Mouse (Mus musculus) ES-Bruce4 (cell line): ENCODE results near the gene Dhx9. TPM values are rescaled to one million over a fixed set of nuclear protein-coding genes. Genes with fewer than 3 reads are reported as not detected.
"Not testable (repeated sequence)": the region's sequence is repeated elsewhere in the genome, so short reads cannot be mapped to it uniquely, and the experiment has no call there.

Experiments
- H3K27ac ChIP-seq: 2 replicates; pipeline ENCODE4 v1.5.1; 2012; ENCODE audit warnings: low read length, inconsistent platforms; ENCODE audit not compliant: insufficient read depth
- H3K27me3 ChIP-seq: 2 replicates; pipeline ENCODE4 v1.6.1; 2012; ENCODE audit warnings: mild to moderate bottlenecking, low read length, inconsistent platforms; ENCODE audit not compliant: control insufficient read depth, poor library complexity, insufficient read depth, severe bottlenecking
- H3K36me3 ChIP-seq: 2 replicates; pipeline ENCODE4 v1.6.1; 2012; ENCODE audit warnings: inconsistent platforms, mild to moderate bottlenecking, low read length, moderate library complexity; ENCODE audit not compliant: control insufficient read depth, poor library complexity, insufficient read depth, severe bottlenecking
- H3K4me1 ChIP-seq: one replicate; pipeline ENCODE4 v1.8.1; 2011; ENCODE audit warnings: low read length; ENCODE audit not compliant: control insufficient read depth, insufficient read depth
- H3K4me3 ChIP-seq: 2 replicates; pipeline ENCODE4 v1.5.1; 2011; ENCODE audit warnings: low read depth, mild to moderate bottlenecking, low read length
- H3K9ac ChIP-seq: 2 replicates; pipeline ENCODE4 v1.6.1; 2012; ENCODE audit warnings: low read depth, mild to moderate bottlenecking, inconsistent platforms; ENCODE audit not compliant: poor library complexity, severe bottlenecking
- H3K9me3 ChIP-seq: replicated peaks from 2 replicates; pipeline ENCODE4 v1.6.1; 2012; ENCODE audit warnings: mild to moderate bottlenecking, low read length, inconsistent platforms; ENCODE audit not compliant: control insufficient read depth, poor library complexity, insufficient read depth, severe bottlenecking
- CTCF ChIP-seq: IDR thresholded peaks from one replicate; pipeline ENCODE4 v1.8.1; 2011; ENCODE audit warnings: low read depth, low read length
- EP300 ChIP-seq: IDR thresholded peaks from 2 replicates; pipeline ENCODE4 v1.6.1; 2011; ENCODE audit warnings: low read depth, low read length; ENCODE audit not compliant: insufficient read depth
- POLR2A ChIP-seq: IDR thresholded peaks from one replicate; pipeline ENCODE4 v1.8.1; 2011; ENCODE audit warnings: low read length; ENCODE audit not compliant: insufficient read depth
- polyA plus RNA-seq: library from polyadenylated mRNA; stranded (reverse); fragments of >200 nt; gene quantifications from 2 replicates; pipeline ENCODE4 v1.2.4, GENCODE M21; 2011; ENCODE audit warnings: low read depth; ENCODE audit not compliant: missing spikeins, insufficient read depth, insufficient read length

The Dhx9 gene
- polyA plus RNA-seq, 1 experiment: 282 TPM

GRCm38 (mm10) chr1:153424271-153424670 lies 63.2 kb downstream of the Dhx9 start:
- Histone ChIP-seq H3K27me3 (peaks cover 3% of the 10 kb centered on the region; the same call in 1 of the 2 replicates), H3K27ac (peak overlapping the region; percentile 10; the same call in 1 of the 2 replicates), H3K36me3 (no peaks in the 10 kb centered on the region), H3K4me3 (peak overlapping the region; percentile 47), H3K9me3 (no peaks in the 10 kb centered on the region), H3K4me1 (no peaks in the 10 kb centered on the region), H3K9ac (0 out of 2 replicates have a peak overlapping the region, but pooled peaks have one; percentile 44)
- TF ChIP-seq CTCF (no peak), POLR2A (no peak), EP300 (no peak)

GRCm38 (mm10) chr1:153417805-153418204 lies 69.7 kb downstream of the Dhx9 start:
- not testable (repeated sequence) for H3K27ac ChIP-seq, H3K4me1 ChIP-seq, H3K27me3 ChIP-seq, H3K4me3 ChIP-seq, H3K9ac ChIP-seq, H3K36me3 ChIP-seq, H3K9me3 ChIP-seq

DNA sequence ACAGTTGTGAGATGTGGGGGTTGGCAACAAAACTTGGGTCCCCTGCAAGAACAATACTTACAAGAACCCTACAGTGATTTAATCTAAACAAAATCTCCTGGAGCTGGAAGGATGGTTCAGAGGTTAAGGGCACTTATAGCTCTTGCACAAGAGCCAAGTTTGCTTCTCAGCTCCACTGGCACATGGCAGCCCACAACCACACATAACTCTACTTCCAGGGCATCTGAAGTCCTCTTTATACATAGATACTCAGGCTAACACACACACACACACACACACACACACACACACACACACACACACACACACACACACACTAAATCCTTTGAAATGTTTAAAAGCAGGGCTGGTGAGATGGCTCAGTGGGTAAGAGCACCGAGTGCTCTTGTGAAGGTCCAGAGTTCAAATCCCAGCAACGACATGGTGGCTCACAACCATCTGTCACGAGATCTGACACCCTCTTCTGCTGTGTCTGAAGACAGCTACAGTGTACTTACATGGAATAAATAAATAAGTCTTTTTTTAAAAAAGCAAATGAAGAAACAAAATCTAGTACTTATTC lies 71.1 kb downstream of the Dhx9 start:
- H3K4me1 ChIP-seq, H3K36me3 ChIP-seq, H3K9ac ChIP-seq, H3K27me3 ChIP-seq, H3K4me3 ChIP-seq, H3K27ac ChIP-seq, H3K9me3 ChIP-seq: not testable (repeated sequence)

- not testable (repeated sequence) for H3K27me3 ChIP-seq, H3K9me3 ChIP-seq, H3K4me3 ChIP-seq, H3K27ac ChIP-seq, H3K9ac ChIP-seq, H3K36me3 ChIP-seq, H3K4me1 ChIP-seq
Observed at GRCm38 (mm10) chr1:153415742-153416141, 71.7 kb downstream of the Dhx9 start.

DNA sequence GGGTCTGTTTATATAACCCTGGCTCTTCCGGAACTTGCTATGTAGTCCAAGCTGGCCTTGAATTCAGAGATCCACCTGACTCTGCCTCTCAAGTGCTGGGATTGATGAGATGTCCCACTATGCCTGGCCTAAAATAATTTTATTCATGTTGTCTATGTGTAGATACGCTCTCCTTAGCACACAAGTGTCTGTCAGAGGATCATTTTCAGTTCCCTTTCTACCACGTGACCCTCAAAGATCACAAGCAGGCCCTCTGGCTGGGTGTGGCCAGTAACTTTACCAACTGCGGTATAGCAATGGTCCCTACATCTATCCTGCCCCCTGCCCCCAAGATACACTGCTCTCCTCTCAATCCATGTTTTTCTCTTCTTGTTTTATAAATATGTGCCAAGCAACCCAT lies 72.5 kb downstream of the Dhx9 start:
- Histone ChIP-seq H3K9me3 (no peaks in the 10 kb centered on the region), H3K27ac (no peak overlapping the region), H3K4me1 (no peaks in the 10 kb centered on the region), H3K36me3 (no peaks in the 10 kb centered on the region), H3K27me3 (no peaks in the 10 kb centered on the region), H3K4me3 (no peak overlapping the region), H3K9ac (no peak overlapping the region)
- TF ChIP-seq EP300 (no peak), CTCF (no peak), POLR2A (no peak)

GRCm38 (mm10) chr1:153414114-153414723 lies 73.2 kb downstream of the Dhx9 start:
- H3K4me1 ChIP-seq, H3K36me3 ChIP-seq, H3K9me3 ChIP-seq, H3K9ac ChIP-seq, H3K27ac ChIP-seq, H3K27me3 ChIP-seq: not testable (repeated sequence)
- H3K4me3 ChIP-seq: 0 out of 2 replicates have a peak overlapping the region, but pooled peaks have one; percentile 25

DNA sequence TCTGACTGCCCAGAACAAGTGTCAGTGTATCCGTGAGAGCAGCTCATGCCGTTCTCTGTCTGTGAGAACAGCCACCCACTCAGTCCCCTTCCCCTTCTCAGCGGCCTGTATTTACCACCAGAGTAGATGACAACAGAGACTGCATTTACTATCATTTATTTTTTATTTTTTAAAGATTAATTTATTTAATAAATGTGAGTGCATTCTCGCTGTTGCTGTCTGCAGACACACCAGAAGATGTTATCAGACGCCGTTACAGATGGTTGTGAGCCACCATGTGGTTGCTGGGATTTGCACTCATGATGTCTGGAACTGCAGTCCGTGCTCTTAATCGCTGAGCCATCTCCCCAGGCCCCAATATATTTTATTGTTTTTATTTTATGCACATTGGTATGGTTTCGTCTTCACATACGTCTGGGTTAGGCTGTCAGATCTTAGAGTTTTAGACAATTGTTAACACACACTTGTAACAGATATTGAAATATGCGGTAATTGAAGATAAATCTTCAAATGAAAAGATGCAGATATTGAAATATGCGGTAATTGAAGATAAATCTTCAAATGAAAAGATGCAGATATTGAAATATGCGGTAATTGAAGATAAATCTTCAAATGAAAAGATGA lies 74.0 kb downstream of the Dhx9 start:
- not testable (repeated sequence) for H3K9ac ChIP-seq, H3K4me3 ChIP-seq, H3K9me3 ChIP-seq, H3K36me3 ChIP-seq, H3K4me1 ChIP-seq, H3K27ac ChIP-seq, H3K27me3 ChIP-seq

DNA sequence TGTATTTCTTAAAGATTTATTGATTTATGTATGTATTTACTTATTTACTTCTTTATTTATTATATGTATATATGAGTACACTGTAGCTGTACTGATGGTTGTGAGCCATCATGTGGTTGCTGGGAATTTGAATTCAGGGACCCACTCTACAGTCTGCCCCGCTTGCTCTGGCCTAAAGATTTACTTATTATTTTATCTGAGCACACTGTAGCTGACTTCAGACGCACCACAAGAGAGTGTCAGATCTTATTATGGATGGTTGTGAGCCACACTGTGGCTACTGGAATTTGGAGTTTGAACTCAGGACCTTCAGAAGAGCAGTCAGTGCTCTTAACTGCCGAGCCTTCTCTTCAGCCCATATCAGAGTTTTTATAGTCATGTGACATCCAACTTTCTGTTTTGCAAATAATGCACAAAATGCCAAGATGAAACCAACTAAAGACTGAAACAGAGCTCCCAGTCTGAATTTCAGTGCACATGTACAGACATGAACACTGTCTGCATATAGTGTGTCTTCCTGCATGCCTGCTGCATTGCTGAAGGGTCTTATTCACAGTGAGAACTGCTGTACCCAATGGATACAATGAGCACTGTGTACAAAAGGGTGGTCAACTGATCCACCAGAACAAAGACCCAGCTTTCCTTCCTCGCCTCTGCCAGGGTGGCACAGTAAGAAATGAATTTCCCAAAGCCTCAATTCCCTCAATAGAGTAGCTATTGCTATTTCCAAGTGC lies 74.6 kb downstream of the Dhx9 start:
- not testable (repeated sequence) for H3K27ac ChIP-seq, H3K4me3 ChIP-seq, H3K9me3 ChIP-seq, H3K9ac ChIP-seq, H3K4me1 ChIP-seq, H3K27me3 ChIP-seq, H3K36me3 ChIP-seq
